Mouse (Mus musculus) B cell, adult 2 months (primary cell): ENCODE results near the gene Sae1.

Experiments used
- DNase-seq, 2 experiments: peaks; one replicate each; pipeline ENCODE4 v3.0.0; 2022

The Sae1 gene

GRCm38 (mm10) chr7:16349999-16350398, 37.6 kb downstream of the Sae1 start:
- DNase-seq = no peak

GRCm38 (mm10) chr7:16345297-16345696, 42.3 kb downstream of the Sae1 start:
- DNase-seq = no peak

- DNase-seq = no peak
Observed at GRCm38 (mm10) chr7:16344598-16344997, 43.0 kb downstream of the Sae1 start.

- peak in 1 of 2 experiments; percentile 12 for DNase-seq
Observed at GRCm38 (mm10) chr7:16337733-16338132, 49.9 kb downstream of the Sae1 start.

- DNase-seq = no peak
Observed at GRCm38 (mm10) chr7:16329146-16329545, 58.5 kb downstream of the Sae1 start.

GRCm38 (mm10) chr7:16326607-16326971, 61.0 kb downstream of the Sae1 start:
- no peak for DNase-seq

- peak; percentile 70 to 72 for DNase-seq
Observed at GRCm38 (mm10) chr7:16325920-16326606, 61.5 kb downstream of the Sae1 start.

GRCm38 (mm10) chr7:16324661-16325060, 62.9 kb downstream of the Sae1 start:
- DNase-seq = no peak

- no peak for DNase-seq
Observed at GRCm38 (mm10) chr7:16320479-16320878, 67.1 kb downstream of the Sae1 start.

GRCm38 (mm10) chr7:16319216-16319615, 68.4 kb downstream of the Sae1 start:
- no peak for DNase-seq

- no peak for DNase-seq
Observed at GRCm38 (mm10) chr7:16317094-16317493, 70.5 kb downstream of the Sae1 start.

- DNase-seq = no peak
Observed at GRCm38 (mm10) chr7:16315222-16315759, 72.3 kb downstream of the Sae1 start.

- DNase-seq = no peak
Observed at GRCm38 (mm10) chr7:16314221-16314775, 73.3 kb downstream of the Sae1 start.

- peak; percentile 84 to 85 for DNase-seq
Observed at GRCm38 (mm10) chr7:16313481-16314220, 74.0 kb downstream of the Sae1 start.

- peak; percentile 64 to 69 for DNase-seq
Observed at GRCm38 (mm10) chr7:16312672-16313311, 74.8 kb downstream of the Sae1 start.

- peak; percentile 29 to 34 for DNase-seq
Observed at GRCm38 (mm10) chr7:16312011-16312671, 75.5 kb downstream of the Sae1 start.

- peak; percentile 56 to 58 for DNase-seq
Observed at GRCm38 (mm10) chr7:16311453-16312004, 76.1 kb downstream of the Sae1 start.

GRCm38 (mm10) chr7:16310521-16311452, 76.8 kb downstream of the Sae1 start:
- peak; percentile 61 to 63 for DNase-seq

GRCm38 (mm10) chr7:16310020-16310520, 77.5 kb downstream of the Sae1 start:
- peak; percentile 96 for DNase-seq

- peak; percentile 93 for DNase-seq
Observed at GRCm38 (mm10) chr7:16309318-16310019, 78.1 kb downstream of the Sae1 start.
